Mouse (Mus musculus) A20 (cell line): ENCODE measurements at regions not wholly inside any gene's neighbourhood (a gene's known extent, or its start where the extent isn't known, plus 50 kb on each side); places are given as distances from the start of the nearest gene placed in this dataset.

ENCODE experiments used
- DNase-seq: peaks from one replicate; pipeline ENCODE4 v3.0.0-alpha.2; 2011; ENCODE audit warnings: low read depth, low spot score

DNA sequence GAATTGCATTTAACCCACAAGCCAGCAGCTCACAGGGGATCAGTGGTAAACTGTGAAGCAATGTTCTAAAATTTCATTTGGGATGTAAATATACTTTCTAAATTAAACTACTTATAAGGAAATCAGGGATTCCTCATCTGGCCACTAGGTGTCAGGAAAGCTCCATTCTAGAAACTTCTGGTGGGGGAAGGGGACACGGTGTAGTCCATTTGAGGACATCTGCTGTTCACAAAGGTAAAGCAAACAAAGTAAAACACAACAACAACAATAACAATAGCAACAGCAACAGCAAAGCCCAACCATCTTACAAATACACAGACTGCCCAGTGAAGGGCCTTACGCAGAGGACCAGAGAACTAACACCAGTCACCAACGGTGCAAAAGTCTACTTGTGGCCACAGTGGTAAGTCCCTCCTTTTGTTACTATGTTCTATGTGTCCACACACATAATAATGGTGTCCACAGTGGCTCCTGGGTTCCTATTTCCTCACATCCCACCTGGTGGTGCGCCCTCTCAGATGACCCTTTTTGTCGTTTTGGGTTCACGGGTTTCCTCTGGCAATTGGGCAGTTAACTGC is 105.9 kb upstream of the Fam241a start:
- DNase-seq = peak; percentile 29

DNA sequence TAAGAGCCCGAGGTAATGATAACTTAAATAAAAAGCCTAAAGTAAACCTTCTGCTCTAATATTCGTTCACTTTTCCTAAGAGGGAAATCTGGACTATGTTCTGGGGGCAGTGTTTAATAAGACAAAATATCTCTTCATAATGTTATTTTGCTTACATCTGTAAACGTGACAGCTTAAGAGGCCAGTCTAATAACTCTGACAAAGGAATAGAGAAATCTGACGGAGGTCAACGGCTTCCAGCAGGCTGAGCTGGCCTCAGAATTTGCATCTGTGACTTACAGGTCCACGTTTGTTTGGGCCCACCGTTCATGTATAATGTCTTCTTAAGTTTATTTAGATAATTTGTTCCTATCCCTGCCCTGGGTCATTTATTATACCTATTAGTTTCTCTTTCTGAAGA is 99.6 kb upstream of the Fam241a start:
- no peak for DNase-seq

DNA sequence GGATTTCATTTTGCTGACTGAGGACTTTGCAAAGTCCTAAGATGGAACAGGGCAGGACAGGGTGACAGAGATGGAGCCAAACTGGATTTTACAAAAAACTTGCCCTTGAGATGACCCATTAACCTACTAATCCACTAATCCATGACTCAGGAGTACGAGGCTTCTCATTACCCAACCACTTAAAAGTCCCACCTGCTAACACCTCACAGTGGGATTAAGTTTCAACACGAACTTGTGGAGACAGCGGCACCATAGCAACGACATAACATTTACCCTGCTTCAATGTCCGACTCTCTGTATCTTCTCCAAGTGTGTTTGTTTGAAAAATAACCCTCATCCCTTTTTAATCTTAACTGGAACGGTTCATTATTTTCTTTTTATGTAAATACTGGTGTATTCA is 91.5 kb upstream of the Fam241a start:
- DNase-seq = no peak

DNA sequence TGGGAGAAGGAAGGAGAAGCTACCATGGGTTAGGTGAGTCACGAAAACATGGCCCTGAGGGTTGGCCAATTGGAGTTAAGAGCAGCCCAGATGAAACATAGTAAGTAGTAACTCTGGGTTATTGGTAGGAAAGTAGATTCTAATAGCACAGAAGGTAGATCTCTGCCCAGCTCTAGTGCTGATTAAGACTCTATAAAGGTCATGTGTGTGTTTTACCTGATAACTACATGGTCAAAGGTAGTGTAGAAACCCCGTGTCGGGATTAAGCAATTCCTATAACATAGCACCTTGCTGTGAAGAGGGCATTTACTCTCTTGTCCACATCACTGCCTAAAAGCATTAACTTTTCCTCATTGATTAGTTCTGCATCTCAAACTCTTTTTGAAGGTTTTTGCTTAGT is 89.0 kb upstream of the Fam241a start:
- no peak for DNase-seq

DNA sequence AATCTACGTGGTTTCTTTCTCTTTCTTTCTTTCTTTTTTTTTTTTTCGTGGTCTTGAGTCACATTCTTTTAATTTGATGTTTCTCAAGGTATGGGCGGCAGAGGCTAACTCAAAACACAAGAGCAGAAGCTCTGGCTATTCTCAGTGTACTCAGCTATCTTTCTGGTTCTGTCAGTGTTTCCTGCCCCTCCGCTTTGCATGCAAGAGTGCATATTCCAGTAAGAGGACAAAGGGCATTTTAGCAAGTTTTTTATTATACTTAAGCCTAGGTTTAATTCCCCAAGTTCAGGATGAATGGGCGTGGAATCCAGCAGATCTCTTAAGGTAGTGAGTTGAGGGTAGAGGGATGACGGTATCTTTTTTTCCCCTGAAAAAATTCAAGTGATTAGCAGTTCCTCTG is 81.1 kb upstream of the Fam241a start:
- no peak for DNase-seq

DNA sequence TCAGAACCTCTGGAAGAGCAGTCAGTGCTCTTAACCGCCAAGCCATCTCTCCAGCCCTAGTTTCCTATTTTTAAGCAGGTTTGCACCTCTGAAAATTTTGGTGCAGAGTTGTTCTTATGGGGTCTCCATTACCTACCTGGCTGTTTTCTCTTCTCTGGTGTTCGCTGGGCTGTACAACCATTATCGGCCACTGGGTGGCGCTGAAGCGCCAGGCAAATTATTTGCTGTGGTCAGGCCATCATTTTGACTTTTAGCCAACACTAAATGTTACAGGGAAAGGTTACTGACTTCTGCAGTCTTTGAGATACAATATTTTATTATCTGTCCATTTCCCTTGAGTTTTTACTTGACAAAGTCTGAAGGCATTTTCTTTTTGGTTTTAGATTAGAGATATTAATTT is 74.8 kb upstream of the Fam241a start:
- DNase-seq = peak; percentile 47

DNA sequence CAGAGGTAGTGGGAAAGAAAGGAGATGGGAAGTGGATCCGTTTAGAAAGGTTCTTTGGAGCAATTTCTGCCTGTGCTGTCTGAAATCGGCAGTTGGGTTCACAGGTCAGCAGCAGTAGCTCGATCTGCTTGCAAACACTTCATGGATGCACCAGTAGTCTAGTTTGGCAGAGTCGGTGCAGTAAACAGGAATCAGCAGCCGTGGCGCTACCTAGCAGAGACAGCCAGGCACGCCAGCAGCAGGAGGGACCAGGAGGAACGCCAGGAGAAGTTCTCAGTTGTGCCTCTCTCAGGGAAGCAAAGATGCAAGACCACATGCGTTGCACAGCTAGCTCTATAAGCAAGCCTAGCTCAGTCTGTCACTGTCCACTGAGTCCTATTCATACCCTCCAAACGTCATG is 71.0 kb upstream of the Fam241a start:
- no peak for DNase-seq

DNA sequence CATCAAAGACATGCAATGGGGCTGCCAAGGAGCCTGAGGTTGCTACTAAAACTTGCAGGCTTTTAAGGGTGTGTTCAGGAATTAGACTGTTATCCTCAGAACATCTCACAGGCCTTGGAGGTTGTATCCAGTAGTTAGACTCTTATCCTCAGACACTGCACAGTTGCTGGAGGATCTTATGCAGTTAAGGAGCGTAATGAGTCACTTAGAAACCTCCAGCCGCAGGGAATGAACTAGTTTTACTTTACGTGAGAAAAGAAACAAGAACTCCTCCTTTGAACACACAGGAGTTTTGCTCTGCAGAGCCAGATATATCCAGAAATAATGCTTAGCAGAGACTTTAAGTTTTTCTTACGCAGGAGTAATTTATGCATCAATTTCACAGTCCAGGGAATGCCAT is 70.1 kb upstream of the Fam241a start:
- DNase-seq = no peak

DNA sequence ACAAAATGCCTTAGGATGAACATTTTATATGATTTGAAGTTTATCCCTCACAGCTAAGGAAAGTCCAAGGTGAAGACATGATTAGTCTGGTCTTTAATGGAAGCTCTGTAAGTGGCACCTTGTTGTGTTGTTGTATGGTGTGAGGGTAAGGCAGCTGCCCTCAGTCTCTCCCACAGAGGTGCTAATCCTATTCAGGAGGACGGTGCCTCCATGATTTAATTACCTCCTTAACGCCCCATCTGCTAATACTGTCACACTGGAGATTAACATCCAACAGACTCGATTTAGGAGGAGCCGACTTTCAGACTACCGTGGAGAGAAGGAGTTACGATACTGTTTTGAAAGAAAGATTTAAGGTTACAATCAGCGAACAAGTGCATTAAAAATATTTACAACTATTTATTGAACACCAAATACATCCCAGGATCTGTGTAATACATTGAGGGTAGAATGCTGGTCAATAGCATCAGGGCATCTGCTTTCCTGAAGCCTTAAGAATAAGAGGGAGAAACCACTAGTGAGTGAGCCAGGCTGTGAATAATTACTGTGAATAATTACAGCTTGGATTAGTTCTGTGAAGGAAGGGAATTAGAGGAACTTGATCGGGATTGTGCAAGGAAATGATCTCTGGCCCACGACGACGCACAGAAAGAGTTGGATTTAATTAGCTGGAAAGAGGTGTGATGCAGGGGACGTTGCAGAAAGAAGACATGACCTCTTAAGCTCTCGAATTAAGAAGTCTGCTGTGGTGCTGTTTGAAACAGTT is 63.0 kb upstream of the Fam241a start:
- DNase-seq = no peak

DNA sequence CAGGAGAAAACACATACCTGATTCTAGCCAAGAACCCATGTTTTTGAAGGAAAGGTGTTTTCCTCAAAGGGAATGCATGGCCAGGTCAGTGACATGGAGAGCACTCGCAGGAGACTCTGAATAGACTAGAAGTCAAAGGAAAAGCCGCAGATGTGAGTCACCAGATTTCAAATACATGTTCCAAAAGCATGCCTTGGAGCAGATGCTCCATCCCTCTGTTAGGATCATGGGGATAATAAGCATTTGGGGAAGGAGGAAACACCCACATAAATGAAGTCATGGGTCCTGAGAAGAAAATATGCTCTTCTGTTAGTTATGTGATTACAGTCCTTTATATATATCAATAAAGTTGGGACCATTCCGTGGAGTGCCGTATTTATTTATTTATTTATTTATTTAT is 58.7 kb upstream of the Fam241a start:
- DNase-seq = no peak

DNA sequence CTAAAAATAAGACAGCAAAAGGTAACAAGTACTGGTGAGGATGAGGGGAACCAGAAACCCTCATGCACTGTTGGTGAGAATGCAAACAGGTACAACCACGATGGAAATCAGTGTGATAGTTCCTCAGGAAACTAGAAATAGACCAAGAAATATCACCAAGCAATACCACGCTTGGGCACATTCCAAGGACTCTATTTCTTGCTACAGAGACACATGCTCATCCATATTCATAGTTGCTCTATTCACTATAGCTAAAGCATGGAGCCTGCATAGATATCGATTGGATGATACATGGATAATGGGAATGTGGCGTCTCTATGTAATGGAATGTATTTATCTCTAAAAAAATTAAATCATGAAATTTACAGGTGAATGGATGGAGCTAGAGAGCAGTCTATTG is 57.5 kb upstream of the Fam241a start:
- no peak for DNase-seq

DNA sequence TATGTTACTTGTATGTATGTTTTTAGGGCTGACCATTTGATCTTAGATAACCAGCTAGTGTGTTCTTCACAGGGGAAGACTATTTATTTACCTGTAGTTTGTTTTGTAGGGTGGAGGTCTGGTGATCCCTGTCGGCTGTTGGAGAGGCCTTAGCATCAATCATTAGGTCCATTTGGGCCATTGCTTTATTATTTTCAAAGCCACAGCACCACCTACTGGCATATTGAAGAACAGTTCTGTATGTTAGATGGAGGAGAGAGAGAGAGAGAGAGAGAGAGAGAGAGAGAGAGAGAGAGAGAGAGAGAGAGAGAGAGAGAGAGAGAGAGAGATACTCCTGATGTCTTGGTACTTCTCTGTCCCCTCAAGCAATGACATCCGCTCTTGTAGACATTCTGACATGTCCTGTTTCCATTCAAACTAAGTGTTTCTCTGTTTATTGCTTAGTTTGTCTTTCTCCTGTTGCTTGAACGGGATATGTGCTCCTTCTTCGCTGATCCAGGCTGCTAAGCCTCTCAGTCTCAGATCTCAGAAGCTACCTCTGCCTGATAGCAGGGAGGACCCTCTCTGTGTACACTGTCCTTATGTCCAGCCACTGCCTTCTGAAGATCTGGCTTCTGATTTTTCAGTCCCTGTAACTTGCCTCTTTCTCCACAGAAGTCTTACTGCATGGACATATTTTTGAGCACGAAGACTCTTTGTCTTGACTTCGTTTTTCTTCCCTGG is 52.9 kb upstream of the Fam241a start:
- DNase-seq = peak; percentile 62

DNA sequence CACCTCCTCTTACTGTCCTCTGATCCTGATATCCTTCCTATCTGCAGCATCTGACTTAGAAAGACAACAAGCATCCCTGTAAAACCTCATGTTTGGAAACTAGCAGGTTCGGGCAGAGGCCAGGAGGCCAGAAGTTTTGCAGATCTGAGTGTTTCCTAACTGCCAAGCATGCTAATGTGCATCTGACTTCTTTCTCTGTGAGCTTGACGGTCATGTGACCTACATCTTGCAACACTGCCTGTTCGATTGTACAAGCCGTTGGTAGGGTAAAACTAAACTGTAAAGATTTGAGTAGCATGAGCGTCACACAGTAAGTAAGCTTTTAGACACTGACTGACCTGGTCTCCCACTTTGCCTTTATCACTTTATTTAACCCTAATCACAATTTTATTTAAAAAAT is 52.2 kb upstream of the Fam241a start:
- DNase-seq = no peak
